Mouse (Mus musculus): ENCODE results near the gene Idh2.

Gene Idh2

DNA sequence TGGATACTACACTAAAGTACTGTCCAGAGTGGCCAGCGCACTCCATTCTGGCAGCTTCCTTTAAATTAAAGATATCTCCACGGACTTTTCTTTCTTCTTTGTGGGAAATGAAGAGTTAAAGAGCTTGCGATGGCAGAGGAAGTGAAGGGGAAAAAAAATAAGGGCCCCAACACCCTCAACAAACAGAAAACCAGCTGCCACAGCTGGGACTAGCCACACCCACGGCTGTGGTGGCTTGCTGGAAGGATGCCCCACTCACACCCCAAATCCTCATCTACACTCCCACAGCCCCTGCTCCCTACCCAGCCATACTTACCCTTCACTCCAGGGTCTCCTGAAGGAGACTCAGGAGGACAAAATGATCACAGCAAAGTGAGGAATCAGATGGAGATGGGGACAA, 7.9 kb upstream of the Idh2 start:
- no peak for DNase-seq (ENCODE audit: low spot score in 2 of 2)

DNA sequence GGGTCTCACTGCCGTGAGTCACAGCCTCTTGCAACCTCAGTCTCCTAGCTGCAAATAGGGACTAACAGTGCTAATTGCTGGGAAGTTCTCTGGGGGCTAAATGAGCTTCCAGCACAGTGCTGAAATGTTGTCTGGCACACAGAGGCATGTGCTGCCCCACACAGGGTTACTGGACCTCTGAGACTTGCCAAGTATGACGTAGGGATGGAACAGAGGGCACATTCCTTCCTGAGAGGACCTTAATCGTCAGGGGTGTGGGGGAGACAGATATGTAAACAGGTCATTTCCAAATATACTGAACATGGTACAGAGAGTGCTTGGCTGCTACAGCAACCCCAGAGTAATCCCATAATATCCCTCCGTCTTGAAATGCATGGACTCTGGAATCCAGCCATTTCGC, 5.9 kb upstream of the Idh2 start:
- DNase-seq (ENCODE audit: low spot score in 2 of 2) = no peak

DNA sequence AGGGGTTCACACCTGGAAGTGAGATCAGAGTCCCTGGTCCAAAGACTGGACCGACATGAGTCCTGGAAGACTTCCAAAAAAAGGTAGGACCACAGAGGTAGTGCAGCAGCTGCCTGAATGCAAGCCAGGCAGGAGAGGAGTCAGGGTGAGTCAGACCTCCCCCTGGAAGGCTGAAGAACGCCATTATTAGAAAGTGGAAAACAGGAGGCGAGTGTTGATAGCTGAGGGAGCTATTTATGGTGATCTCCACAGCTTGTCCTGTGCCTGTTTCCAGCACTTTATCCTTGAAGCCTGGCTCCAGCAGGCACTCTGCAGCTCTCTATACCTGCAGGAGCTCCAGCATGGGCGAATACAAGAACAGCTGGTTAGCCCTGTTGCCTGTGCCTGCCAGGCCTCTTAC, 4.0 kb upstream of the Idh2 start:
- DNase-seq (ENCODE audit: low spot score in 2 of 2) = peak in 1 of 2 experiments; percentile 64

DNA sequence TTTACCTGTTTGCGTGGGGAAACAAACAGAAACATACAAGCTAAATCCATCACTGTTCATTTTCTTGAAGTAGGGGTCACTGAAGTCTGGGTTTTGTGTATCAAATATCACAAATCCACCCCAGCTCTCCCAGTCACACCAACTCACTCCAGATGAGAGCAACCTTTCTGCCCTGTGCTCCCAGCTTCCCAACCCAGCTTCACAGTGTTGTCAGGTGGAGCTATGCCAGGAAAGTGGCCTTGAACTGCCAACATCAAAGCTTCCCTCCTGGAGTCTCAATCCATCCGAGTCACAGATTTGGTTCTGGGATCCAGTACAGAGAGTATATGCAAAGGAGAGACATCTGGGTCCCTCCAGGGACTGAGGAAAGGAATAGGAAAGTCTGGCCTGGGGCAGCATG, 966 bp upstream of the Idh2 start:
- no peak for DNase-seq (ENCODE audit: low spot score in 2 of 2)

DNA sequence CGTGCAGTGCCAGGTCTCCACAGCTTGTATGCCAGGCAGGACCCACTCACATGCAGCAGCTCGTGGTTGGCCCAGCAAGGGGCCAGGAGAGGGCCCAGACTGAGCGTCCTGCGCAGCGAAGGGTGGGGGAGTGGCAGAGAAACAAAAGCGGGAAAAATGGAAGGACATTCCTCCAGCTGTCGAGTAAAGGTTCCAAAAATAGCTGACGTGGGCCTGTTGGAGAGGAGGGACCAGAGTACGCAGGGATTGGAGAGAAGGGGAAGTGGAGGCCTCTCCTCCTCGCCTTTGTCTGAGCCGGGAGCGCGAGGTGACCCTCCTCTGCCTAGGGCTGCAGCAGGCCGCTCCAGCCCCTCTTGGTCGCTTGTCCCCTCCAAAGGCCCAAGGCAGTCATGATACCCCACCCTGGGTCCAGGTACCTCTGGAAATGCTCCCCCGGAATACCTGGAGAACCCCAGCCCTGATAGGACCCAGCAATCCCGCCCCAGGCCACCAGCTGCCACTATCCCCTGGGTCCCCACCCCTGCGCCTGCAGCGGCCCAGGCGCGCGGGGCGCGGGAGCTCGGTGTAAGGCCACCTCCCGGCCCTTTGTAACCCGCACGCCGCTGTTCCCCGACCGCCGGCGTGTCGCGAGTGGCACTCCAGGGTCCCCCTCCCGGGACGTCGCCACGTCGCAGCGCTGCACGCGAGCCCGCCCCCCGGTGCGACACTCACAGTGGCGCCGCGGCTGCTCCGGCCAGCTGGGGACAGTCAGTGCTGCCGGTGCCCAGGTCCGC, 555 bp downstream of the Idh2 start:
- DNase-seq (ENCODE audit: low spot score in 2 of 2) = peak in 1 of 2 experiments; percentile 56

DNA sequence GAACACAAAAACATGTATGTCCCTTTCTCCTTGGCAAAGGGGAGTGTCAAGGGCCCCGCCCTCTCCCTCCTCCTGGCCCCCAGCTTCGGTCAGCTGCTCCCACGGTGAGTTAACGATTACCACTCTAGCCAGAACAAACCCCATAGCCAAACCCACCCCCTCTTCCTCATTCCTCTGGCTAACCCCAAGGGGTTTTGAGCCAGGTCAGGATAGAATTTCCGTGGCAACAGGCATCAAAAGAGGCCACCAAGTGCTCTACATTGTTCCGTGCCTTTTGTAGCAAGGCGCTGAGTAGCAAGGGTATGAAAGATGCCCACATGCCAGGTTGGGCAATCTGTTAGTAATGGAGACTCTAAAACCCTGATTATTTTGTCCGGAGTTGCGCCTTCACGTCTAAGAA, 1.2 kb downstream of the Idh2 start:
- no peak for DNase-seq (ENCODE audit: low spot score in 2 of 2)

DNA sequence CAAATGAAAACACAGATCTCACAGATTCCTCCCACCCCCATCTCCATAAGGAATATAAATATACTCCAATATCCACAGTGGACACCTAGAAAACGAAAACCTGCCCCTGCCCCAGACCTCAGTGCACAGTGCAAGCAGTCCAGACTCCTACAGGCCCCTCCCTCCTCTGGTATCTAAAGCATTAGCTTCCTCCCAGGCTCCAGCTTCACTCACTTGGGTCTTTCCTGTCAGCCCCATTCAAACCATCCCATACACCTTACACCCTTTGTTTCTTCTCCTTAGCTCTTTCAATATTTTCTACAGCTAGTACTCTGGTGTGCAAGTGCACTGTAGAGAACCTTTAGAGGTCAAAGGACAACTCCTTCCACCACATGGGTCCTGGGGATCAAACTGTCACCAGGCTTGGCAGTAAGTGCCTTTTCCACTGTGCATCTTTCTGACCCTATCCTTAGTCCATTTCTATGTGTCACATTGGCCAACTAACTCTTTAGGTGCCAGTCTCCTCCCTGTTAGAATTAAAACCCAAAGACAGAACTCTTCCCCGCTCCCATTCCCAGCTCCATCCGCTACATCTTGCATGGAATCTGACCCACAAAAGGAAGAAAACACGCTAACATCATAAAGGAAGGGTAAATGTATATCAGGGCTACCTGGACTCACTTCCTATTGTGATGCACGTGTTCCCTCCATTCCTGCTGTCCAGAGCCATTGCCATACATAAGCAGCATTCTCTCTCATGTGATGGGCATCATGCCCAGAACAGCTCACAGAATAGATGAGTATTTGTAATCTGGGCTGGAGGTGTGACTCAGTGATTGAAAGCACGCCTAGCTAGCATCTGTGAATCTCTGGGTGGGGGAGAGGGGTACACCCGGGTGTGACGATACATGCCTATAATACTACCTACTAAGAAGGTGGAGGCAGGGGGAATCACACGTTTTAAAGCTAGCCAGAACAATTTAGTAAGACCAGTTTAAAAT, 3.8 kb downstream of the Idh2 start:
- DNase-seq (ENCODE audit: low spot score in 2 of 2) = peak in 1 of 2 experiments; percentile 63

DNA sequence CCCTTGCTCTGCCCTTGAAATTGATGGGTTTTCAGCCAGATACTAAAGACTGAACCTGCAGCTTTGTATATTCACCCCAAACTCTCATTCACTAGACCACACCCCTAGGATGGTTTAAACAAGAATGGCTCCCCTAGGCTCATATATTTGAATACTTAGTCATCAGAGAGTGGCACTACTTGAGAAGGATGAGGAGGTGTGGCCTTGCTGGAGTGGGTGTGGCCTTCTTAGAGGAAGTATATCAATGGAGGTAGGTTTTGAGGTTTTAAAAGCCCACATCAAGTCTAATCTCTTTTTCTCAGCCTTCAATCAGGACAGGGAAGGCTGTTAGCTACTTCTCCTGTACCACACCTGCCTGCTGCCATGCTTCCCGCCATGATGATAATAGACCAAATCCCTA, 8.8 kb downstream of the Idh2 start:
- no peak for DNase-seq (ENCODE audit: low spot score in 2 of 2)

DNA sequence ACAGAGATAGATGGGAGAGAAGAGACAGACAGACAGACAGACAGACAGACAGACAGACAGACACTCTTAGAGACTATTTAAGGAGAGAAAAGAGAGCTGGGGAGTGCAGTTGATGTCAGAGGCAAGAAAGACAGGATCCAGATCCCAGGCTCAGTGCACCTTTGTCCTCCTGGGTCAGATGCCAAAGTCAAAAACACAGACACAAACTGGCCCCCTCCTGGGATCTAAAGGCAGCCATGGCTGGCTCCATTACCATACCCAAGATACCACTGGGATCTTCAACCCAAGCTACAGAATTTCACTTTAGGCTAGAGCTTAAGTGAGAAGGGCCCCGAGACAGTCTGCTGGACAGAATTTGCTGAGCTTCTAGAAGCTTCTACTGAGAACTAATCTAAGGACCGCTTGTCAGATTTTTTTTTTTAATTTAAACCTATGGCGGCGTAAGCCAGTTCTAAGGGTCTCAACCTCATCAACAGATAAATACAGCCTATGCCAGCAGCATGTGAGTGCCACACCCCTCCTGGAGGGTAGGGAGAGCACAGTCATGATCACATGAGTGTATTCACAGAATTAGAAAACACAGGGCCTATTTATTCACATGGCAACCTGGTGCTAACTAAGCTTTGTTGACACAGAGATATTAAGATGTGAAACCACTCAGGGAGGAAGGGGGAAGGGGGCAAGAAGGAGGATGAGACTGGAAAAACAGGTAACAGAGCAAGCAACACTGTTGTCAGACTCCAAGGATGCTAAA, 9.4 kb downstream of the Idh2 start:
- DNase-seq (ENCODE audit: low spot score in 2 of 2) = no peak

DNA sequence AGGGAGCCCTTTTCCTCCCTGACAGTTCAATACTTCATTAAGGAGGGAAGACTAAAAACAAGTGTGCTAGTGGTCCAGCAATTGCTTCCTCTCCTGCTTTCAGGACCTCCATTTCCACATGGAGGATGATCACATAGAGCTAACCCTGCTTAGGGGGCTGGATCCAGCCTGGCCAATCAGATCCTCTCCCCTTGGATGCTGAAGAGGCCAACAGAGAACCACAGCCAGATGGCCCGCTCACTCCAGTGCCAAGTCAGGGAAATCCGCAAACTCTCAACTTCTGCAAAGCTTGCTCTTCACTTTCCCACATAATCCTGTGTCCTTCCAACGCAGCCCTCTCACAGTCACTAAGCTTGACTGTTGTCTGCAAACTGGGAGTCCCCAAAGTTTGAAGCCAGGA, 11.9 kb downstream of the Idh2 start:
- DNase-seq (ENCODE audit: low spot score in 2 of 2) = no peak

DNA sequence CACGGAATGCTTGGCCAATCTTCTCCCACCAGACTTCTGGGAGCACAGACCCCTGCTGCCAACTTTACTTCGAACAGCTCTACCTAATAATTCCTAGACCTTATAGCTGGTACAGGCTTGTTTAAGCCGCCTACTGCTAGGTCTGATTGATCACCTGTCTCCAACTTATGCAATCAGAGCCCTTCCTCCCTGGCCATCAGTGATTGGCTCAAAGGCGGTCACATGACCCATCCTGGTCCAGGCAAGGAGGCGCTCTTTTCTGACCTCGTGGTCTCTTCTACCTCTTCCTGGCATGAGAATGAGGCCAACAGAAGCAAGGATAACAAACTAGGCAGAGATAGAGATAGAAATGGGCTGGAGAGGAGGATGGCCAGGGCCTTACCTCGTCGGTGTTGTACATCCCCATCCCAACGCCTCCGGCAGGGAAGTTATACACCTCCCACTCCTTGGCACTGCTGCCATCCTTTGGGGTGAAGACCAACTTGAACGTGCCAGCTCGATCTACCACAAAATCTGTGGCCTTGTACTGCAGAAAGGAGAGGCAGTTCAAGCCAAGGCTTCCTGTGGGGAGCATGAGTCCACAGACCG, 16.7 kb downstream of the Idh2 start:
- DNase-seq (ENCODE audit: low spot score in 2 of 2) = no peak

DNA sequence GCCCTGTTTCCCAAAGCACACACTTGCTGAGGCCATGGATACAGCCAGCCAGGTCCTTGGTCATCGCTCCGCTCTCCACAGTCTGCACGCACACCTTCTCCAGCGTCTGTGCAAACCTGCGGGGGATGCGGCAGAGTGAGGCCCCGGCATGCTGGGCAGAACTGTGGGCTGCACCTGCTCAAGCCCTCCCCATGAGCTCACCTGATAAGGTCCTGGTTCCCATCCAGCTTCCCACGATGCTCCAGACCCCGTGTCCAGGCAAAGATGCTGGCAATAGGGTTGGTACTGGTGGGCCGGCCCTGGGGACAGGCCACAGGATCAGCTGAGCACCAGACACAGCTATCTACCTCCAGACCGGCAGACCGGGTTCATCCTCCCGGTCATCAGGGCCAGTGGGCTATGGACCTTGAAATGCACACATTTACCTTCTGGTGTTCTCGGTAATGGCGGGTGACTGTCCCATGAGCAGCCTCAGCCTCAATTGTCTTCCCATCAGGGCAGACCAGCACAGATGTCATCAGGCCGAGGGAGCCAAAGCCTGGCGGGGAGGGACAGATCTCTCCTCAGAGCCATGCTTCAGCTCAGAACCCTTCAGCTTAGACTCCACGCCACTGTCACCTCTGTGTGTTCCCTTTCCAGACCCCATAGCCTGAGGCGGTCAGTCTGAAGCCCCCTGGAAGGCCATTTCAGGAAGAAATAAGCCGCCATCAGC, 19.4 kb downstream of the Idh2 start:
- DNase-seq (ENCODE audit: low spot score in 2 of 2) = no peak

DNA sequence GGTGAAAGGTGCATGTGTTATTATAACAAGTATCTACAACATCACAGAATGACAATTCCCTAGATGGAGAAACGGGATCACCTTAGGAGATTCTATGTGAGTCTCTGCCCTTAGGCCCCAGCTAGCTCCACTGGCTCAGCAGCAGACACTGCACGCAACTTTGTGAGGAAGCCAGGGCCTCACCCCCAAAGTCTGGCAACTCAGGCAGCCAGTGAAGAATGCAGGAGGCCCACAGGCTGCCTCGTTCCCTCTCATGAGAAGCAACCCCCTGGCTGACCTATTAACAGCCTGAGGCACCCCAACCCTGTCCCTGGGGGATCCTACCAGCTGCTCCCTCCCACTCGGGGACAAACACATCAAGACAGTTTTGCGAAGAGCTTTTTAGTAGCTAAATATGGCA, 20.7 kb downstream of the Idh2 start:
- no peak for DNase-seq (ENCODE audit: low spot score in 2 of 2)

DNA sequence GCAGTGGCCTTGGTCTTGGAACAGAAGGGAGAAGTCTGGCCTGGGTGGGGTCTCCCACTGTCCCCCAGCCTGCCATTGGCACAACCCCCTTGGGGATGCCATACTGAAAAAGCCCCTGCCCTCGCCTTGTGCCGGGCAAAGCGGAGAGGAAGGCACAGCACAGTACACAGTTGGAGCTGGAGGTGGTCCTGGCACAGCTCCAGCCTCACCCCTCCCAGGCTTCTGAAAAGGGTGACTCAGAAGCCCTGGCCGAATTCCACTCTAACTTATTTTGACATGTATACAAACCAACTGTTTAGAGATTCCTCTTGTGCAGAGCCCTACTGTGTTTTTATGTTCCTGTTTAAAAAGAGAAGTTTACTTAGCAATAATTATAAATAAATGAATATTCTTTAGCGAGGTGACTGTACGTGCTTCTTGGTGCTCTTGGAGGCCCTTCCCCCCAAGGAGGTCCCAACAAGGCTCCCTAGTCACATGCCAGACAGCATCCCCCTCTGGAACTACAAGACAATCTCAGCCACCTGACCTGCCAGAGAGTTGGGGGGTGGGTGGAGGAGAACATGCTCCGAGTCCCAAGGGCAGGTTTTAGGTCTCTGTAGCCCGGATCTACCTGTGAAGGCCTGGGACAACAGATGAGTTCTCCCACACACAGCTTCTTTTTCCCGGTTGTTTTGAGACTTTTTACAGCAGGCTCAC, 22.7 kb downstream of the Idh2 start:
- DNase-seq (ENCODE audit: low spot score in 2 of 2) = peak in 1 of 2 experiments; percentile 81

DNA sequence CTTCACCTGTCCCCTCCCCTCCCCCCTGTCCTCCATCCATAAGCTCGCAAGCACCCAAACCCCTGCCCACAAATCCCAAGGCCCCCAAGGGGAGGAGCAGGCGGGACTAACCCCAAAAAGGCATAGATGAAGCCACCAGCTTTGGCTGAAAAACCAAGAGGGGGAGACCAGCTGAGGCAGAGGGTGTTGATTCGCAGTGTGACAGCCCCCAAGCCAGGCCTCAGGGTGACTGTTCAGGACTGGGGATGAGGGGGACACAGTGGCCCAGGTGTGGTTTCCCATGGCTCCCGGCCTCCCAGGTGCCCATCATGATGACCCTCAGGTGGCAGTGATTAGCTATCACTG, 23.4 kb downstream of the Idh2 start:
- no peak for DNase-seq (ENCODE audit: low spot score in 2 of 2)

DNA sequence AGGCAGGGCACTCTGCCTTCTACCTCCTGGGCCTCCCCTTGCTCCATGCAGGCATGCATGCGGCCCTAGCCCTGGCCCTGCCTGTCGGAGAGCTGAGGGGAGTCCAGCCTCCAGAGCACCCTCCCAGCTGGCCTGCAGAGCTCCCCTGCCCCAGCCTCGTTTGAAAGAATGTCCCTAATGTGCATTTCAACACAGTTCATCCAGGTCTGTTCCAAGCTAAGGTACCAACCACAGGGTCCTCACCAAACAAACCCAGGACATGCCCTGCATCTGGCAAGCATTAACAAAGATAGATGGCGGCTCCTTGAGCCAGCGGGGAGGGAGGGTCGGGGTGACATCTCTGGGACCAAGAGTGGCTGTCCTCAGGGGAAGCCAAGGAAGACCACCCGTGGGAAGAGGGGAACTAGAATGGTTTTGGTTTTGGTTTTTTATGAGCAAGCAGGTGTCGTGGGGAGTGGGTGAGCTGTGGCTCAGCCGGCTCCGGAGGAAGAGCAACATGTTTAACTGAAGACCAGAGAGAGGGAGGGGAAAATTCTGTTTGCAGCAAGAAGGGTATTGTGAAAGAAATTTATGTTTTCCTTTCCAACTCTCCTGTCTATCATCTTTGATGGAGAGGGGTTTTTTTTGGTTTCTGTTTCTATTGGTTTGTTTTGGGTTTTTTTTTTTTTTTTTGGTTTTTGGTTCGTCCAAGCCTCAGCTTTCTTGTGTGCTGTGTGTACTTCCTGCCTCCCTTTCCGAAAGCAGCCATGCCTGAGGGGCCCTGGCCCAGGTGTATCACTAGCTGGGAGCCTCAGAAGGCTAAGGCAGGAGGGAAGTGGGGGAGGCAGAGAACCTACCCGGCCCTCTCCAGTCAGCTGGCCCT, 24.0 kb downstream of the Idh2 start:
- no peak for DNase-seq (ENCODE audit: low spot score in 2 of 2)

DNA sequence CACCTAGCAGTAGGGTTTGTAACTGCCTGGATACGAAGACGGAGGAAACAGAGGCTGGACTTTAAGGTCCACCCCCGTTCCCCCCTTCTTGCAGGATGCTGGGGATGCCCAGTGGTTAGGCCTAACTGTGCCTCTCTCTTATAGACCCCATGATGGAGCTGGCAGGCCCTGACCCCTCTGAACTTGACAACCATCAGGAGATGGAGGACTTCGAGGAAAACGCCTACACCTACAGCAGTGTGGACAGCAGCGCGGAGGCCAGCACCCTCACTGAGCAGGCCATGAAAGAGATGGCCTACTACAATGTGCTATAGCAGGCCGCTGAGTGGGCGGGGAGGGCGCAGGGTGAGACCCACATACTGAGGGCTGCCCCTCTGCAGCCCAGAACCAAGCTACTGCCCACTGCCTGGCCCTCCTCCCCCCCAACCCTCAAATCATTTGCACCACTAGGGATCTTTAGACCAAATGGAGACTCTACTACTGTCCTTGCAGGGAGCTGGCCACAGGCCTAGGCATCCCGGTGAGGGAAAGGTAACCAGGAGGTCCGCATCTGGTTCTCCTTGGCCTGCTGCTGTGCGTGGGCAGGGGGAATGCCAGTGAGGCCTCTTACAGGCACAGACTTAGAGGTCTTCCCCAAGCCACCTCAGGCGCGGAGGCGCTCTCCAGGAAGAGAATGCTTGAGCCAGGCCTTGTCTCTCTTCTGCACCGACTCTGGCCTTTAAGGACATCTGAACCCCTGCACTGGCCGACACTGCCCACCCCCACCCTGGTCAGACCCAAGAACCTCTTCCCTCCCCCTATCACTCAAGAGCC, 24.8 kb downstream of the Idh2 start:
- DNase-seq (ENCODE audit: low spot score in 2 of 2) = no peak

DNA sequence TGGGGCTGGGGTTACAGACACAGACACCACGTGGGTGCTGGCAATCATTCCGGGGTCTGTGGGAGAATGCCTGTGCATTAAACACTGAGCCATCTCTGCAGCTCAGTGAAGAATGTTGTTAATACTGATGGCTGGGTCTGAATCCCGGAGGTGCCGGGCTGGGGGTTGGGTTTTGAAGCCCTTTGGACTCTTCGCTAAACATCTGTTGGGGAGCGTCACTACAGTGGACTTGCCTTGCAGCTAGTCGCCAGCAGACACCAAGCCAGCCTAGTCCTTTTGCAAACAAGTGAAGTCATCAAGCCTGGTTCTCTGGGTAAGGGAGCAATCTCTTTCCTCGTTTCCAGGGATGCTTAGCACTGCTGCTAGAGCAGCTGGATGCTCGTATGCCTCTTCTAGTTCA, 27.0 kb downstream of the Idh2 start:
- DNase-seq (ENCODE audit: low spot score in 2 of 2) = no peak
